Mouse (Mus musculus) spleen, postnatal 36 days (tissue): Measurements from ENCODE around the gene Slc24a3.

Experiments
- DNase-seq, 2 experiments: peaks; one replicate each; pipeline ENCODE4 v3.0.0; 2022; ENCODE audit warnings: low spot score in 2 of 2, mixed read lengths in 1 of 2

The Slc24a3 gene

DNA sequence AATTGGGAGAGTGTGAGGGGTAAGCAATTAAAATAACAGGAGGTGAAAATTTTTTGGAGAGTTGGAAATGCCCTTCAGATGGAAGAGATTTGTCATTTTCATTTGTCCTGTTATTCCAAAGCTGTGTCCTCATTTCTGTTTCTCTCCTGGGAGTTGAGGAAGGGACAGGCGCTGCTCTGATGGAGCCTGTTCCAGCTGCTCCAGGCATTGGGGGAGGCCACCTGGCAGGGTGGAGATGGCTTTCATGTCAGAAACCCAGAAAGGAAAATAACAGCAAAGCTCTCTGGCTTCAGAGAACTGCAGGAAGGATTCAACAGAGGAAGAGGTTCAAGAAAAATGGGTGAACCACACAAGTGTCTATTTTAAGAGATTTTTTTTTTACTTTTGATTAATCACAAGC lies 186.2 kb downstream of the Slc24a3 start:
- no peak for DNase-seq

DNA sequence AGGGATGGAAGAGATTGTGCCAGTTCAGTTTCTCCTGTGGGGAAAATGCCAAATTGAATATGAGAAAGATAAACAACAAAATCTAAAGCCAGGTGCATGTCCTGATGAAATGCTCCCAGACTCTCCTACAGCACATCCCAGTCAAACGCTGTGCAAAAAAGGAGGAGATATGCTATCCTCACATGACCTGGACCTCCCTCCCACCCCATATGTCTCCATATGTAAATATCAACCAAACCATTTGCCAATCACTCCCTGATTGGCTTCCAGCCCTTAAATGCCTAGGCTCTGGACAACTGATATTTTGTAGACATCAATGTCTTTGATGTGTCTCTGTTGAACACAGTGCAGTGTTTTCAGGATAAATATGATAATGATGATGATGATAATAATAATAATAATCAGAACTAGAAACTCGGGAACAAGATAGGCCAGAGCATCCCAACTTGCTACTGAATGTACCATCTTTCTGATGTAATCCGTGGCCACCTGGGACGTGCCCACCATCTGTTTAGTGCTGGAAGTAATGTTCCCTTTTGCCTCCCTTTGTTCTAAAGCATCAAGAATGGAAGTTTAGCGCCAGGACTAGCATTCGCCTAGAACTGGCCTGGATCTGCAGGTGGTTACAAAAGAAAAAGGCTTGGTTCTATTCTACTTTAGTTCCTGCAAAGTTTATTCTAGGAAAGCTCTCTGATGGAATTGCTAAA lies 190.8 kb downstream of the Slc24a3 start:
- DNase-seq, result no peak

GRCm38 (mm10) chr2:145363604-145364003 lies 196.1 kb downstream of the Slc24a3 start:
- no peak for DNase-seq

GRCm38 (mm10) chr2:145368701-145369100 lies 201.1 kb downstream of the Slc24a3 start:
- no peak for DNase-seq

- no peak for DNase-seq
Observed at GRCm38 (mm10) chr2:145370795-145371194, 203.2 kb downstream of the Slc24a3 start.

- DNase-seq, result no peak
Observed at GRCm38 (mm10) chr2:145373803-145374202, 206.2 kb downstream of the Slc24a3 start.

DNA sequence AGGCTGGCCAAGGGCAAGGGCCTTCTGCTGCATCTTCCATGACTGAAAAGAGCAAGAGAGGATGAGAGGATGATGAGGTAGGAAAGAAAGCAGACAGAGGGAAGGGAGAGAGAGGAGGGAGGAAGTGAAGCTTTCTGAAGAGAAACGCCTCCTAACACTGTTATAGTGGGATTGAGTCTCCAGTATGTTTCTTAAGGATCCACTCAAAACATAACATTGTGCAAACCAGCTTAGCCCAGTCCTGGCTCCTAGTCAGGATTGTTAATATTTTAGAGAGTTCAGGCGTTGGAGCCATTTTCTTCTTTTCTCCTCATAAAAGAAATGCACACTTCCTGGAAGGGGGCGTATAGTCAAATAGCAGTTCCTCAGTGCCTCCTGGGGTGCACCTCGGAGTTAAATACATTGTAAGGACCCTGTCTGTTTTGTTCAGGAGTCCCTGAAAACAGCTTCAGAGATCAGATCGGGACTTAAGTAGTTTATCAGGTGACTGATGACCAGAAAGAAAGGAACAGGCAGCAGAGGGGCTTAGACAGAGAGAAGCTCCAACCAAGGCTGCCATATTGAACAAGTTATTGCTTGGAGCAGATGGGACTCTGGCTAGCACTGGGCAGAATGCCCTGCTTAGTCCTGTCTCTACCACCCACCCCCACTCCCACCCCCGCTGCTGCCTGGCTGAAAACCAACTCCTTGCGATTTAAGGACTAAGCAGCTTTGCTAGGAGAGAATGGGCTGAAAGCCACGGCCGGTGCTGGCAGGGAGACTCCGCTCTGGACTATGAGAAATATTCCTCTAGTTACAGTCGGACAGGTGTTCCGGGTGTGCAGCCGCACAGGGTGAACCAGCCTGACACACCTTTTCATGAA lies 215.6 kb downstream of the Slc24a3 start:
- no peak for DNase-seq

DNA sequence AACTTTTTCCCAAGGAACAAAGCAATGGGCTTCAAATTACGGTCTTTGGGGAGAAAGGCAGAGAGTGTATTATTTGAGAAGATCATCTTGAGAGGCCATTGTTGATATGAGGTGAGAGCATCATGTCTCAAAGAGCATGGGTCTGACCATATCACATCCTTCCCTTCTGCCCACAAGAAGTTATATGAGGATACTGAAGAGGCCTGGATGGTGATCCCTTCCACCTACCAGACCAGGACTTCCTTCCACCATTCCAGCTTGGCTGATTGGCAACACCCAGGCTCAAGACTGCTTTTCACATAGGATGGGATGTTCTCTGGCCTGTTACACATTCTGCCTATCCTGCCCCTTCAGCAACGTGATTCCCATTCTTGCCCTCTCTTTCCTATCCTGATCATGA lies 216.7 kb downstream of the Slc24a3 start:
- no peak for DNase-seq

DNA sequence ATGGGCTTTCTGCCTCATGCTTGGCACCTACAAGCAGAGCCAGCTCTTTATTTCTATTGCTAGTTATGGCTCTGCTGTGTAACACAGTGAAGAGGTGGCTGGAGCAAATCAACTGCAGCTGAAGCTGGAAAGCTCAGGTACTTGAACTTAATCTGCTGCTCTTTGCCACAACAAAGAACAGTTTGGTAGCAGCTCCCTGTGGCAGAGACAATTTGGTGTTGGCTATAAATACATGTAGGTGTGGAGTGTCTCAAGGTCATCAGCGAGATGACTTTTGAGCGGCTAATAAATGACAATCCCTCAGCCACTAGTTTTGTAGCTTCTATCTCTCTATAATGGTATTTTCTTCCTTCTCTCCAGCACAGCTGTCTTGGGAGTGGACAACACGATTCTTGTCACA lies 217.7 kb downstream of the Slc24a3 start:
- no peak for DNase-seq

DNA sequence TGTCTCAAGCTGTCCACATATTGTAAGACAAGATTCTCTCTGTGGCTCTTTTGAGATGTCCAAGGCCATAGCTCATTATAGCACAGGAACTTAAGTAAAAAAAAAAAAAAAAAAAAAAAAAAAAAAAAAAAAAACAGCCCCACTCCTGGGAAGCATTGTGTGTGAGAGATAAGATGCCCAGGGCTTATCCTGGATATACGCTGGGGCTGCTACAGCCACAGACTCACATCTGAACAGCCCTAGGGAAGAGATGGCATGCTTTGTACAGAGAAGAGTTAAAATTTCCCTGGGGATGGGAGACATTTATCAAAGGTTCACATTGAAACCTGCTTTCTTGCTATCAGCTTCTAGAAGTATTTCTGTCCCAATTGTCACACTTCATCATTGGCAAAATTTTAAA lies 218.2 kb downstream of the Slc24a3 start:
- no peak for DNase-seq

GRCm38 (mm10) chr2:145395804-145396203 lies 228.2 kb downstream of the Slc24a3 start:
- DNase-seq, result no peak

DNA sequence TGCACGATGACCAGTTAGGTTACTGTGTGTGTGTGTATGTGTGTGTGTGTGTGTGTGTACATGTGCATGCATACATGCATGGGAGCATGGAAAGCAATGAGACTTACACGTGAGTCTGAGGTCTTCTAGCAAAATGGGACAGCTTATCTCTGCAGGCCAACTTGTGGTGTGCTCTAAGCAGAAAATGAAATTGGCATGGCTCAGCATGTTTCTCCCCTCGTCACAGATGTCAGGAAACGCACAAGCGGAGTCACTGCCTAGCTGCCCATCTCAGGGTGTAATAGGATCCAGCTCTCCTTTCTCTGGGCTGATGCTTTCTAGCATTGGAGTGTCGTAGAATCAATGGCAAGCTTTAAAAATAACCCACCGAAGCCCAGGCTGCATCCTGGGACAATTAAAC lies 229.0 kb downstream of the Slc24a3 start:
- no peak for DNase-seq

DNA sequence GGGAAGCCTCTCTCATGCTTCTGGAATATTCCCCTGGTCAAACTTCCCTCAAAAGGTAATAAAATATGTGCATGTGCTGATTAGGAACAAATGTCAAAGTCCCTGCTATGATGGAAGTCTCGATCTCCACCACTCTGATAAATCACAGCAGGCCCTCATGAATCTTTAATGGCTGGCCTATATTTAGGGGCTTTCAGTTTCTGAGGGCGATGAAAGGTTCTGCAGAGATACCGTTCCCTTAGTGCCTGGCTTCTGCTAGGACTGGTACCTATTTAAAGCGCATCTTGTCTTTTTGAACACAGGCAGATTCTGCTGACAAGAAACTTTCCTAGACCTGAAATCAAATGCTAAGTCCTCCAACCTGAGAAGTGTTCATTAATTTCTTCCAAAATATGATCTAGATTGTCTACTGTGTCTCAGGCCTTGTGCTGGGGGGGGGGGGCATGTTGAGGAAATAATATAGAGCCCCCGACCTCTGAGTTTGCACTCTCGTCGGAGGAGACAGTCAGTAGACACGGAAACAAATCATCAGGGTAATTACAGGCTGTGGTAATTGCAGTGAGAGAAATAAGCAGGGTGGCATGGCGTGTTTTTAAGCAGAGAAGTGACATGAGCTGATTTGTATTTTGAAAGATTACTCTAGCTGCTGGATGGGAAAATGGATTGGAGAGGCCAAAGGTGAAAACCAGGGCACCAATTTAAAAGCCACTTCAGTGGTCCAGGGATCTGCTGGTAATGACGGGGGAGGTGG lies 230.1 kb downstream of the Slc24a3 start:
- no peak for DNase-seq

DNA sequence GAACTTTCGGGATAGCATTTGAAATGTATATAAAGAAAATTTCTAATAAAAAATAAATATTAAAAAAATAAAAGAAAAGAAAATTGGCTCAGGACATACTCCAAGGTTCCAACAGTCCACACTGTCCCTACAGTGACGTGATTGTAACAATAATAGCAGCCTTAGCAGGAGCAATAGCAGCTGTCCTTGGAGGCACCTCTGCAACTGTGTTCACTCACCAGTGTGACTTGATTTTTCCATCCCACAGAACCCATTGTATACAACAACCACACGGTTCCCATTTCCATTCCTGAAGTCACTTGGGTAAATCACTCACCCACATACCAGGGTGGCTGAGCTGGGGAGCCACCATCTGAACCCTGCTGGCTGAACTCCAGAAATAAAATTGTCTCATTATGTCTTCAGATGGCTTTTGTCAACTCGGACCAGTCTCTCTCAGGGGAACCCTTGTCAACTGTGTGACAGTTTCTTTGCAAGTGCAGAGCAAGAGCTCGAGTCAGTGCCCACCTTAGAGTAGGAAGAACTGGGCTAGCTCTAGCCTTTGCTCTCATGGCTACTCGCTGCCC lies 233.8 kb downstream of the Slc24a3 start:
- DNase-seq, result no peak

- no peak for DNase-seq
Observed at GRCm38 (mm10) chr2:145401996-145402395, 234.4 kb downstream of the Slc24a3 start.

GRCm38 (mm10) chr2:145404818-145405531 lies 237.4 kb downstream of the Slc24a3 start:
- DNase-seq, result no peak

GRCm38 (mm10) chr2:145405746-145406145 lies 238.2 kb downstream of the Slc24a3 start:
- no peak for DNase-seq

GRCm38 (mm10) chr2:145417738-145418137 lies 250.2 kb downstream of the Slc24a3 start:
- no peak for DNase-seq

- no peak for DNase-seq
Observed at GRCm38 (mm10) chr2:145419078-145419477, 251.5 kb downstream of the Slc24a3 start.

GRCm38 (mm10) chr2:145420967-145421888 lies 253.7 kb downstream of the Slc24a3 start:
- no peak for DNase-seq
